Mouse (Mus musculus) lung, embryonic 14.5 days (tissue): ENCODE results near the gene Fra10ac1. TPM values are rescaled to one million over a fixed set of nuclear protein-coding genes. Genes with fewer than 3 reads are reported as not detected.
A peak's percentile ranks its signal among the peaks of the same experiment; 100 is the strongest.

Experiments
- ATAC-seq: fragments of 200-750 bp; cut with Nextera tagmentation; 2 replicates; pipeline ENCODE4 v1.8.0; 2017; ENCODE audit warnings: mild to moderate bottlenecking, moderate TSS enrichment, moderate library complexity; ENCODE audit not compliant: insufficient read depth
- DNase-seq: peaks from one replicate; pipeline ENCODE4 v3.0.0-alpha.2; 2015
- H3K27ac ChIP-seq: fragments of 300-500 bp; sonication (generic); 2 replicates; pipeline ENCODE4 v1.5.1; 2014; ENCODE audit warnings: low read depth, mild to moderate bottlenecking, moderate library complexity
- H3K27me3 ChIP-seq: fragments of 300-500 bp; sonication (generic); 2 replicates; pipeline ENCODE4 v1.6.1; 2014; ENCODE audit warnings: low read length, control low read depth; ENCODE audit not compliant: insufficient read depth
- H3K36me3 ChIP-seq: fragments of 300-500 bp; sonication (generic); 2 replicates; pipeline ENCODE4 v1.6.1; 2014; ENCODE audit warnings: control low read depth; ENCODE audit not compliant: insufficient read depth
- H3K4me1 ChIP-seq: fragments of 300-500 bp; sonication (generic); 2 replicates; pipeline ENCODE4 v1.6.1; 2014; ENCODE audit warnings: antibody characterized with exemption, control low read depth; ENCODE audit not compliant: insufficient read depth
- H3K4me2 ChIP-seq: fragments of 300-500 bp; sonication (generic); 2 replicates; pipeline ENCODE4 v1.6.1; 2014; ENCODE audit warnings: mild to moderate bottlenecking
- H3K4me3 ChIP-seq: fragments of 300-500 bp; sonication (generic); 2 replicates; pipeline ENCODE4 v1.5.1; 2014; ENCODE audit warnings: low read depth, low read length
- H3K9ac ChIP-seq: fragments of 300-500 bp; sonication (generic); 2 replicates; pipeline ENCODE4 v1.6.1; 2014
- H3K9me3 ChIP-seq: fragments of 300-500 bp; sonication (generic); 2 replicates; pipeline ENCODE4 v1.6.1; 2016; ENCODE audit warnings: low read depth, low read length, control low read depth
- CTCF ChIP-seq: IDR thresholded peaks from 2 replicates; pipeline ENCODE4 v1.5.1; 2016; ENCODE audit warnings: antibody characterized with exemption, low read depth
- WGBS: fragments of 180-500 bp; shearing (Covaris S2); extraction: QIAGEN DNeasy Blood & Tissue Kit; methylation state at CpG from one replicate; pipeline ENCODE4 v1.1.7; 2014; 5-methylcytosine and 5-hydroxymethylcytosine counted together
- polyA plus RNA-seq: library from polyadenylated mRNA; unstranded; fragments of >200 nt; fragmentation: Nextera tagmentation; extraction: Ambion mirVana; gene quantifications from 2 replicates; pipeline ENCODE4 v1.2.1, GENCODE M21; 2014

Gene Fra10ac1
- polyA plus RNA-seq, 1 experiment from 2014 or later = 33.5 TPM

- TF ChIP-seq CTCF = no peak
- Histone ChIP-seq H3K36me3 (no peaks in the 10 kb centered on the region), H3K9me3 (no peaks in the 10 kb centered on the region), H3K27me3 (no peaks in the 10 kb centered on the region), H3K4me2 (no peak overlapping the region), H3K4me3 (no peak overlapping the region), H3K9ac (no peak overlapping the region), H3K4me1 (no peaks in the 10 kb centered on the region), H3K27ac (no peak overlapping the region)
- WGBS = 56% methylated on average over 10 of the region's 10 CpGs
- no peak for ATAC-seq
- DNase-seq = no peak
Observed at GRCm38 (mm10) chr19:38245361-38246176, 21.6 kb upstream of the Fra10ac1 start.

GRCm38 (mm10) chr19:38244748-38245147 is 20.8 kb upstream of the Fra10ac1 start:
- Histone ChIP-seq H3K27ac (no peak overlapping the region), H3K36me3 (no peaks in the 10 kb centered on the region), H3K4me2 (no peak overlapping the region), H3K4me1 (no peaks in the 10 kb centered on the region), H3K9me3 (no peaks in the 10 kb centered on the region), H3K27me3 (no peaks in the 10 kb centered on the region), H3K9ac (no peak overlapping the region), H3K4me3 (no peak overlapping the region)
- ATAC-seq (no peak), DNase-seq (no peak)
- no peak for TF ChIP-seq CTCF
- WGBS = 61% methylated on average over 8 of the region's 8 CpGs

- Histone ChIP-seq H3K27me3 (no peaks in the 10 kb centered on the region), H3K4me2 (no peak overlapping the region), H3K9ac (no peak overlapping the region), H3K4me1 (no peaks in the 10 kb centered on the region), H3K4me3 (no peak overlapping the region), H3K36me3 (no peaks in the 10 kb centered on the region), H3K27ac (no peak overlapping the region), H3K9me3 (no peaks in the 10 kb centered on the region)
- 74% methylated on average over 8 of the region's 8 CpGs for WGBS
- ATAC-seq = no peak
- DNase-seq = no peak
- no peak for TF ChIP-seq CTCF
Observed at GRCm38 (mm10) chr19:38242314-38242852, 18.4 kb upstream of the Fra10ac1 start.

GRCm38 (mm10) chr19:38238213-38238951 is 14.4 kb upstream of the Fra10ac1 start:
- WGBS = 56% methylated on average over 12 of the region's 12 CpGs
- no peak for TF ChIP-seq CTCF
- Histone ChIP-seq H3K4me3 (no peak overlapping the region), H3K27ac (no peak overlapping the region), H3K9me3 (no peaks in the 10 kb centered on the region), H3K4me2 (no peak overlapping the region), H3K9ac (no peak overlapping the region), H3K4me1 (no peaks in the 10 kb centered on the region), H3K36me3 (no peaks in the 10 kb centered on the region), H3K27me3 (no peaks in the 10 kb centered on the region)
- no peak for ATAC-seq
- no peak for DNase-seq

- Histone ChIP-seq H3K4me1 (no peaks in the 10 kb centered on the region), H3K27me3 (no peaks in the 10 kb centered on the region), H3K9me3 (no peaks in the 10 kb centered on the region), H3K4me3 (no peak overlapping the region), H3K9ac (no peak overlapping the region), H3K27ac (no peak overlapping the region), H3K4me2 (no peak overlapping the region), H3K36me3 (no peaks in the 10 kb centered on the region)
- TF ChIP-seq CTCF = no peak
- DNase-seq (peak; percentile 30), ATAC-seq (0 out of 2 replicates have a peak, but pooled peaks have one; percentile 21)
- 33% methylated on average over 3 of the region's 3 CpGs for WGBS
Observed at GRCm38 (mm10) chr19:38237834-38238212, 13.9 kb upstream of the Fra10ac1 start.

- Histone ChIP-seq H3K4me3 (no peak overlapping the region), H3K9ac (no peak overlapping the region), H3K27me3 (no peaks in the 10 kb centered on the region), H3K9me3 (no peaks in the 10 kb centered on the region), H3K36me3 (no peaks in the 10 kb centered on the region), H3K4me2 (no peak overlapping the region), H3K4me1 (no peaks in the 10 kb centered on the region), H3K27ac (no peak overlapping the region)
- TF ChIP-seq CTCF = no peak
- no peak for DNase-seq
- 74% methylated on average over 5 of the region's 5 CpGs for WGBS
- no peak for ATAC-seq
Observed at GRCm38 (mm10) chr19:38236526-38236925, 12.6 kb upstream of the Fra10ac1 start.

- no peak for ATAC-seq
- TF ChIP-seq CTCF = no peak
- Histone ChIP-seq H3K27me3 (no peaks in the 10 kb centered on the region), H3K4me3 (no peak overlapping the region), H3K4me2 (no peak overlapping the region), H3K9ac (no peak overlapping the region), H3K36me3 (no peaks in the 10 kb centered on the region), H3K27ac (no peak overlapping the region), H3K4me1 (no peaks in the 10 kb centered on the region), H3K9me3 (no peaks in the 10 kb centered on the region)
- WGBS = 13% methylated on average over 4 of the region's 4 CpGs
- no peak for DNase-seq
Observed at GRCm38 (mm10) chr19:38232516-38232915, 8.6 kb upstream of the Fra10ac1 start.
